ENCODE assay signal across 28 mouse cellular contexts in the genomic region with DNA sequence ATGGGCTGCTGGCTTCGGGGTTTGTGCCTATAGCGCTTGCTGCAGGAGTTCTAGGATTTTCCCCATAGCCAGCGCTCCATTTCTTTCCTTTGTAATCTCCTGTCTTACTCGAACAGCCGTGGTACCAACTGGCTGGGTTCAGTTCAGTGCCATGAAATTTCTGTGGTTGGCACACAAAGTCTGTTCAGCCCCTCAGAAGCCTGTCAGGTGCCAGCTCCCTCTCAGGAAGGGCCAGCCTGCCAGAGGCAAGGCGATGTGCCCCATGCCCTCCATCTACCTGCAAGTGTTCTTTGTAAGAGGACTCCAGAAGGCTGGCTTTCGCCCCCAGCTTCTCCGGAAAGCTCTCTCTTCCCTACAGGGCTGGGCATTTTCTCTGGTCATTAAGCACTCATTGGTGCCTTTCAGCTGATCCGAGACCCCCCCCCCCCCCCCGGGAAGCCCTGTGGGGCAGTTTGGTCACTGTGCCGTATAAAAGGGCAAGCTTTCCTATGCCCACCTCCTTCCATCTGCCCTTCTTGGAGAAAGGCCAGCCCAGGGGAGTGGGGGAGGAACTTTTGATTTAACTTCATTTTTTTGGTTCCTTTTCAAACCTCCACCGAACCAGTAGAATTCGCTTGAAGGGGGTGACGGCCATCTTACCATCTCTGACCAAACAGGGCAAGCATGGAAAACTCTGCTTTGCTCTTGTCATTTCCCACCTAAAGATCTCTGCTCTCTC.
A peak's percentile ranks its signal among the peaks of the same experiment; 100 is the strongest.
DNase-seq lines count a peak whose midpoint lies in the region; ATAC-seq lines count a peak whose summit lies in the region.
"Had no signal": no experiment of that assay in that cellular context is flagged by ENCODE, and none has a peak within 500 bp of the region (broad histone marks: within the 10 kb centered on the region; RNA-seq: fewer than 3 reads in every experiment).

No protein-coding gene starts in this region.

- H3K4me2 ChIP-seq in hindbrain, embryonic 16.5 days (ENCODE audit: low read length): no peak overlapping the region
- H3K4me2 ChIP-seq: heart, embryonic 15.5 days; kidney, embryonic 15.5 days; liver, embryonic 15.5 days; lung, embryonic 15.5 days; midbrain, embryonic 13.5 days; neural tube, embryonic 12.5 days had no signal

- H3K36me3 ChIP-seq in hindbrain, embryonic 16.5 days (ENCODE audit: control insufficient read depth, insufficient read depth, low read length): no peaks in the 10 kb centered on the region
- no peaks in the 10 kb centered on the region for H3K36me3 ChIP-seq in hindbrain, embryonic 10.5 days
- H3K36me3 ChIP-seq: embryonic facial prominence, embryonic 10.5 days; heart, embryonic 15.5 days; kidney, embryonic 15.5 days; limb, embryonic 10.5 days; liver, embryonic 15.5 days; lung, embryonic 15.5 days; midbrain, embryonic 13.5 days; neural tube, embryonic 12.5 days had no signal

- no peaks in the 10 kb centered on the region for H3K27me3 ChIP-seq in hindbrain, embryonic 16.5 days (replicated peaks; ENCODE audit: control insufficient read depth, insufficient read depth, low read length)
- H3K27me3 ChIP-seq in hindbrain, embryonic 10.5 days (ENCODE audit: insufficient read depth, poor library complexity, severe bottlenecking): no peaks in the 10 kb centered on the region
- H3K27me3 ChIP-seq: heart, embryonic 15.5 days; kidney, embryonic 15.5 days; liver, embryonic 15.5 days; lung, embryonic 15.5 days; megakaryocyte, embryonic 14.5 days; midbrain, embryonic 13.5 days; neural tube, embryonic 12.5 days had no signal

- H3K27ac ChIP-seq in hindbrain, embryonic 16.5 days (ENCODE audit: low read depth, low read length): no peak overlapping the region
- H3K27ac ChIP-seq in hindbrain, embryonic 10.5 days: no peak overlapping the region
- H3K27ac ChIP-seq: embryonic facial prominence, embryonic 10.5 days; heart, embryonic 15.5 days; kidney, embryonic 15.5 days; left cerebral cortex, adult 2 months; limb, embryonic 10.5 days; liver, embryonic 15.5 days; lung, embryonic 15.5 days; midbrain, embryonic 13.5 days; neural tube, embryonic 12.5 days had no signal

- H3K9me3 ChIP-seq in hindbrain, embryonic 16.5 days (ENCODE audit: control insufficient read depth, low read length): no peaks in the 10 kb centered on the region
- no peaks in the 10 kb centered on the region for H3K9me3 ChIP-seq in hindbrain, embryonic 10.5 days
- H3K9me3 ChIP-seq: embryonic facial prominence, embryonic 10.5 days; heart, embryonic 15.5 days; kidney, embryonic 15.5 days; limb, embryonic 10.5 days; liver, embryonic 15.5 days; lung, embryonic 15.5 days; midbrain, embryonic 13.5 days; neural tube, embryonic 12.5 days had no signal

- H3K4me1 ChIP-seq in hindbrain, embryonic 16.5 days (ENCODE audit: control insufficient read depth, insufficient read depth, low read depth, low read length): no peaks in the 10 kb centered on the region
- H3K4me1 ChIP-seq in hindbrain, embryonic 10.5 days (replicated peaks): no peaks in the 10 kb centered on the region
- H3K4me1 ChIP-seq: embryonic facial prominence, embryonic 10.5 days; heart, embryonic 15.5 days; kidney, embryonic 15.5 days; limb, embryonic 10.5 days; liver, embryonic 15.5 days; lung, embryonic 15.5 days; megakaryocyte, embryonic 14.5 days; midbrain, embryonic 13.5 days; neural tube, embryonic 12.5 days had no signal

- DNase-seq in cerebellum, postnatal 14 days: peak; percentile 80 to 85
- no peak for DNase-seq in hindbrain, embryonic 10.5 days (ENCODE audit: low spot score)
- DNase-seq in testis, postnatal 10 days (ENCODE audit: low spot score): peak; percentile 34
- no peak for DNase-seq in testis, postnatal 14 days (ENCODE audit: low spot score)
- DNase-seq in spleen, adult 18-20 months: no peak
- DNase-seq: adrenal gland, postnatal 25 days; cerebellum, adult 11 months; gastrocnemius, postnatal 36 days; heart, postnatal 36 days; kidney, adult 11 months; liver; lung, postnatal 36 days; retina, postnatal 1 day; right cerebral cortex, postnatal 25 days; thymus, postnatal 25 days had no signal

- no peak overlapping the region for H3K9ac ChIP-seq in hindbrain, embryonic 16.5 days (ENCODE audit: low read depth, low read length)
- H3K9ac ChIP-seq: heart, embryonic 15.5 days; kidney, embryonic 15.5 days; liver, embryonic 15.5 days; lung, embryonic 15.5 days; midbrain, embryonic 13.5 days; neural tube, embryonic 12.5 days had no signal

- ATAC-seq in cerebellum, adult (ENCODE audit: insufficient number of reproducible peaks, low FRiP score, low TSS enrichment): no peak
- ATAC-seq in hindbrain, embryonic 16.5 days: peak; percentile 54
- ATAC-seq in activated CD4-positive, CD25-positive, alpha-beta regulatory T cell, adult 4 months: no peak
- ATAC-seq: midbrain, embryonic 13.5 days had no signal

- WGBS in hindbrain, embryonic 16.5 days: 77% methylated on average over 14 of the region's 14 CpGs
- WGBS in hindbrain, embryonic 10.5 days: 87% methylated on average over 14 of the region's 14 CpGs

- no peak overlapping the region for H3K4me3 ChIP-seq in hindbrain, embryonic 16.5 days (ENCODE audit: low read length)
- no peak overlapping the region for H3K4me3 ChIP-seq in hindbrain, embryonic 10.5 days
- H3K4me3 ChIP-seq: embryonic facial prominence, embryonic 10.5 days; heart, embryonic 15.5 days; kidney, embryonic 15.5 days; left cerebral cortex, adult 2 months; limb, embryonic 10.5 days; liver, embryonic 15.5 days; lung, embryonic 15.5 days; megakaryocyte, embryonic 14.5 days; midbrain, embryonic 13.5 days; neural tube, embryonic 12.5 days had no signal

Comparison
In these comparisons a context has a peak if more than half of its experiments do, and no peak if none do; other contexts are left out.
1. DNase-seq: peak in cerebellum, postnatal 14 days (2 of 2) and testis, postnatal 10 days (single experiment); none in hindbrain, embryonic 10.5 days (single experiment), testis, postnatal 14 days (single experiment) and spleen, adult 18-20 months (0 of 2).